Mouse (Mus musculus) ovary, postnatal 14 days (tissue): ENCODE measurements around the gene Rpl36al.
A peak's percentile ranks its signal among the peaks of the same experiment; 100 is the strongest.

Experiments
- DNase-seq: peaks from one replicate; pipeline ENCODE4 v3.0.0; 2022; ENCODE audit warnings: low spot score

Rpl36al gene

GRCm38 (mm10) chr12:69183583-69184308 is at the start of gene Rpl36al, which contains the start of gene Mgat2:
Gene Rpl36al (minus strand): TSS chr12:69184083.
Gene Mgat2 (plus strand): TSS chr12:69184157.
- DNase-seq: peak; percentile 98

- no peak for DNase-seq
Observed at GRCm38 (mm10) chr12:69229251-69229650, 45.4 kb upstream of the Rpl36al start.

- peak; percentile 91 for DNase-seq
Observed at GRCm38 (mm10) chr12:69227776-69228466, 44.0 kb upstream of the Rpl36al start, which contains the start of gene Pole2. Gene Pole2 (minus strand): TSS chr12:69228195.

- no peak for DNase-seq
Observed at GRCm38 (mm10) chr12:69220613-69221277, 36.9 kb upstream of the Rpl36al start.

- DNase-seq: no peak
Observed at GRCm38 (mm10) chr12:69216587-69216986, 32.7 kb upstream of the Rpl36al start.

GRCm38 (mm10) chr12:69215000-69215785 is 31.3 kb upstream of the Rpl36al start:
- peak; percentile 33 for DNase-seq

- no peak for DNase-seq
Observed at GRCm38 (mm10) chr12:69214393-69214792, 30.5 kb upstream of the Rpl36al start.

- DNase-seq: no peak
Observed at GRCm38 (mm10) chr12:69213186-69213777, 29.4 kb upstream of the Rpl36al start.

GRCm38 (mm10) chr12:69211057-69211456 is 27.2 kb upstream of the Rpl36al start:
- DNase-seq: no peak

- no peak for DNase-seq
Observed at GRCm38 (mm10) chr12:69210056-69210979, 26.4 kb upstream of the Rpl36al start.

- DNase-seq: no peak
Observed at GRCm38 (mm10) chr12:69208520-69208919, 24.6 kb upstream of the Rpl36al start.

- no peak for DNase-seq
Observed at GRCm38 (mm10) chr12:69207926-69208325, 24.0 kb upstream of the Rpl36al start.

- DNase-seq: no peak
Observed at GRCm38 (mm10) chr12:69207396-69207795, 23.5 kb upstream of the Rpl36al start.

GRCm38 (mm10) chr12:69204052-69204833 is 20.4 kb upstream of the Rpl36al start, which contains the start of gene Gm49384:
Gene Gm49384 (minus strand): TSS chr12:69204267.
- no peak for DNase-seq

- no peak for DNase-seq
Observed at GRCm38 (mm10) chr12:69198985-69199384, 15.1 kb upstream of the Rpl36al start.

- peak; percentile 73 for DNase-seq
Observed at GRCm38 (mm10) chr12:69198164-69198535, 14.3 kb upstream of the Rpl36al start, which contains the start of gene Dnaaf2. Gene Dnaaf2 (minus strand): TSS chr12:69198429.

GRCm38 (mm10) chr12:69197378-69198163 is 13.7 kb upstream of the Rpl36al start:
- DNase-seq: peak; percentile 46
